Mouse (Mus musculus) lung, postnatal 0 days (tissue): ENCODE data around the gene Npm3. TPM values are rescaled to one million over a fixed set of nuclear protein-coding genes. Genes with fewer than 3 reads are reported as not detected.
A peak's percentile ranks its signal among the peaks of the same experiment; 100 is the strongest.

Experiments
- ATAC-seq: fragments of 200-750 bp; cut with Nextera tagmentation; 2 replicates; pipeline ENCODE4 v1.8.0; 2017; ENCODE audit warnings: moderate library complexity
- DNase-seq: peaks from one replicate; pipeline ENCODE4 v3.0.0-alpha.2; 2016; ENCODE audit warnings: low spot score
- H3K27ac ChIP-seq: fragments of 300-500 bp; sonication (generic); 2 replicates; pipeline ENCODE4 v1.5.1; 2014; ENCODE audit warnings: antibody characterized with exemption, mild to moderate bottlenecking, low read length, mixed read lengths
- H3K27me3 ChIP-seq: fragments of 300-500 bp; sonication (generic); replicated peaks from 2 replicates; pipeline ENCODE4 v1.6.1; 2014; ENCODE audit warnings: low read length, mixed read lengths; ENCODE audit not compliant: insufficient read depth
- H3K36me3 ChIP-seq: fragments of 300-500 bp; sonication (generic); 2 replicates; pipeline ENCODE4 v1.6.1; 2014; ENCODE audit warnings: low read length, mixed read lengths; ENCODE audit not compliant: insufficient read depth
- H3K4me1 ChIP-seq: fragments of 300-500 bp; sonication (generic); 2 replicates; pipeline ENCODE4 v1.6.1; 2014; ENCODE audit warnings: antibody characterized with exemption, low read depth, low read length, mixed read lengths; ENCODE audit not compliant: insufficient read depth
- H3K4me2 ChIP-seq: fragments of 300-500 bp; sonication (generic); replicated peaks from 2 replicates; pipeline ENCODE4 v1.6.1; 2014; ENCODE audit warnings: low read depth, mild to moderate bottlenecking, low read length, moderate library complexity, mixed read lengths
- H3K4me3 ChIP-seq: fragments of 300-500 bp; sonication (generic); 2 replicates; pipeline ENCODE4 v1.5.1; 2014; ENCODE audit warnings: low read depth, low read length
- H3K9ac ChIP-seq: fragments of 300-500 bp; sonication (generic); replicated peaks from 2 replicates; pipeline ENCODE4 v1.6.1; 2014; ENCODE audit warnings: low read depth, mild to moderate bottlenecking
- H3K9me3 ChIP-seq: fragments of 300-500 bp; sonication (generic); 2 replicates; pipeline ENCODE4 v1.6.1; 2016; ENCODE audit warnings: low read length, mixed read lengths
- CTCF ChIP-seq: IDR thresholded peaks from 2 replicates; pipeline ENCODE4 v1.5.1; 2016; ENCODE audit warnings: antibody characterized with exemption, mild to moderate bottlenecking
- EP300 ChIP-seq: IDR thresholded peaks from 2 replicates; pipeline ENCODE4 v1.6.1; 2016; ENCODE audit warnings: antibody characterized with exemption, mild to moderate bottlenecking, control low read depth
- WGBS: fragments of 180-500 bp; shearing (Covaris S2); extraction: QIAGEN DNeasy Blood & Tissue Kit; methylation state at CpG from one replicate; pipeline ENCODE4 v1.1.7; 2014; 5-methylcytosine and 5-hydroxymethylcytosine counted together
- polyA plus RNA-seq: library from polyadenylated mRNA; unstranded; fragments of >200 nt; fragmentation: Nextera tagmentation; extraction: Ambion mirVana; gene quantifications from 2 replicates; pipeline ENCODE4 v1.2.1, GENCODE M21; 2015

Gene Npm3
- polyA plus RNA-seq, 1 experiment from 2014 or later: 7.7 TPM

DNA sequence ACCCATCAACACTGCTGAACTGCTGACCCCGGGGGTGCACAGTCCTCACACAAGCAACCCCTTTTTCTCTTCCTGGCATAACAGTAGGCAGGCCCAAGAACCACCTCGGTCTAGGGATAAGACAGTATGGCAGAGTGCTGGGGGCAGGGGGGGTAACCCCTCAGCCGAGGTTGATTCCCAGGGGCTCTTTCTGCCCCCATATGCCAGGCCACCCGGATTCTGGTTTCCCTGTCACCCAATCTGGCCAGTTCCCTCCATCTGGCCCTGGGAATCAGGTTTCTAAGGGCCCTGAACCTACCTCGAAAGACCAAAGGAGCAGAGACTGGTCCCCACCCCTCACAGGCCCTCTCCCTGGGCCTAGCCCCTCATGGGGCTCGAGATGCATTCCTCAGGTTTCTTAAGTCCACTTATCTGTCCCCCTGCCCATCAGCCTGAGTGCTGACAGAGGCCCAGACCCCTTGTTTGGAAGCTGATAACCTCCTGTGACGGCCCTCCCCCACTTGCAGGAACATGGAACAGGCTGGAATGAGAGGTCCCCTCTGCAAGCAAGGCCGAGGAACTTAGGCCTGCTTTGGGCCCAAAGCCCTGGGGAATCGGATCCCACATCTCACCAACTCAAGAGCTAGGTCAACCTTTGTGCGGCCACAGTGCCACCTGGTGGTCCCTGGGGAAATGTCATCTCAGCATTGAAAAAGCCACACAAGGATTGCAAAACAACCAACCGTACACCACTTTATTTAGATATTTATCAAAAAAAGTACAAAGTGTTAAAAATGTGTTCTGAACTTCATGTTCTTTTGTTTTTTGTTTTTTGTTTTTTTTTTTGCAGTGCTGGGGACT, 2.1 kb downstream of the Npm3 start:
- Histone ChIP-seq H3K27me3 (peaks cover 28% of the 10 kb centered on the region), H3K27ac (no peak overlapping the region), H3K36me3 (peaks cover 9% of the 10 kb centered on the region), H3K4me1 (peaks cover 11% of the 10 kb centered on the region; the same call in 1 of the 2 replicates), H3K4me2 (no peak overlapping the region), H3K4me3 (no peak overlapping the region), H3K9me3 (no peaks in the 10 kb centered on the region), H3K9ac (no peak overlapping the region)
- peak; percentile 89 for TF ChIP-seq CTCF
- peak; percentile 25; the same call in 1 of the 2 replicates for TF ChIP-seq EP300
- ATAC-seq: peak; percentile 21
- 19% methylated on average over 11 of the region's 11 CpGs for WGBS
- peak; percentile 86 for DNase-seq

DNA sequence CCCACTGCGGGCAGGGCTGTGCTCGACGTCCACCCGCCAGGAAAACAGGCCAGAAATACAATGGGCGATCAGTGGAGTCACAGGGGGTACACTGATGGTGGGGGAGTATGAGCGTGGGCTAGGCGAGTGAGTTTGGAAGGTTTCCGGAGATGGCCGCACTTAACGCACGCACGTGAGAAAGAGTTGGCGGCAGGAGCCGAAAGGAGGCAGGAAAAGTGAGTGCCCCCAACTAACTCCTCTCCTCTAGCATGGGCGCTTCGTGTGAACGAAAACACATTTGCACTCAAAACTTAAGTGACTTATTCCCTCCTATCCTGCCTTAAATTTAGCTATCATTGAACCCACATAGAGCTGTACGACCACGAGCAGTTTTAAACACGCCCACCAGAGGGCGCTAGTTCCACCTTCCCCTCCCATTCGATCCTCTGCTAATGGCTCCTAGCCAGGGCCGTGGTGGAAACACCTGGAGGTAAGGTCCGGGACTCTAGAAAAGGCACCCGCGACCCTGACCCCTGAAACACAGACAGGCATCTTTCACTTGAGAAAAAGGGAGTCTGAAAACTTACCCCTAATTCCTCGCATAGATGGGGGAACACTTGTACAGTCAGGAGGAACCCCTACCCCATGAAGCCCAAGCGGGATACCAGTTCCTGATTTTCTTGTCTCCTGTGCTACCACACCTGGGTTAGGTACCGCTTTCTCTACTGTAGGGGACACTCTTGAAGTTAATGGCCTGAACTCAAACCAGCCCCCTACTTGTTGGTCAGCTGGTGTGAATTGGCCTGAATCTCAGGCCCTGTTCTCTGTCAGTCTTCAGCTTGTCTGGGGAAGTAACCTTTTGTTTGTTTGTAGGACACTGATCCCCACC, 3.0 kb downstream of the Npm3 start:
- peak; percentile 71 for DNase-seq
- ATAC-seq: peak; percentile 23; the same call in 1 of the 2 replicates
- Histone ChIP-seq H3K4me3 (no peak overlapping the region), H3K9me3 (no peaks in the 10 kb centered on the region), H3K4me1 (peaks cover 13% of the 10 kb centered on the region; the same call in 1 of the 2 replicates), H3K9ac (no peak overlapping the region), H3K4me2 (no peak overlapping the region), H3K27ac (no peak overlapping the region), H3K36me3 (peaks cover 2% of the 10 kb centered on the region; the same call in 1 of the 2 replicates), H3K27me3 (peaks cover 36% of the 10 kb centered on the region)
- TF ChIP-seq EP300 (no peak), CTCF (peak; percentile 85)
- WGBS: 11% methylated on average over 29 of the region's 29 CpGs

DNA sequence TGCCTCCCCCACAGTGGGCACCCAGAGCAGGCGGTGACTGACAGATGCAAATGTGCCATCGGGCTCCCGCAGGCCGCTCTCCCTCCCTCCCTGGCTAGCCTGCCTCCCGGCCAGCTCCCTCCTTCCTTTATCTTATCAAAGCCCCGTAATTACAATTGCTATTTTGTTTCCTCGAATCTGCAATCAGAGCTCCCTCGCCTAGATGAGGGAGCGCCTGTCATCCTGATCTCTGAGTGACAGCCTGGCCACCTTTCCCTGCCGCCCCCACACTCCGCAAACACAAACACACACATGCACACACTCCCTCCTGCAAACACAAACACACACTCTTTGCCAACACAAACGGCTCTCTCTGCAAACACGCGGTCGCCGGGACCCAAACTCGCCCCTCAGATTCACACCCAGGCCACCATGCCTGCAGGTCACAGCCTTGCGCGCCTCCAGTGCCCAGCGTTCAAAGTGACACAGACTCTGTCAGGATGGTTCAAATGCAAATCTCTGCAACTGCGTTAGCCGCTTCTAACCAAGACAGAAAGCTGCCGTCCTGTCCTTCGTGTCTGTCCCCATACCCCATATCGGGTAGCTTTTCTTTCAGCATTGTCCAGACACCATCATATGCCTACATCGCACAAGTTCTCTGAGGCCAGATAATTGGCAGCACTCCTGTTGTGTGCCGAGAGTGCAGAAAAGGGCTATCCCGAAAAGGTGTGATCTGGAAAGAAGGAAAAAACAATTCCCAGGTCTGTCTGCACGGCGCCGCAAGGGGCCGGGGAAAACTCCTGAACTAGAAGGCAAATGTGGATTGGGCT, 3.8 kb downstream of the Npm3 start:
- no peak overlapping the region for H3K4me3 ChIP-seq
- H3K9ac ChIP-seq: no peak overlapping the region
- H3K4me1 ChIP-seq: peaks cover 13% of the 10 kb centered on the region; the same call in 1 of the 2 replicates

DNA sequence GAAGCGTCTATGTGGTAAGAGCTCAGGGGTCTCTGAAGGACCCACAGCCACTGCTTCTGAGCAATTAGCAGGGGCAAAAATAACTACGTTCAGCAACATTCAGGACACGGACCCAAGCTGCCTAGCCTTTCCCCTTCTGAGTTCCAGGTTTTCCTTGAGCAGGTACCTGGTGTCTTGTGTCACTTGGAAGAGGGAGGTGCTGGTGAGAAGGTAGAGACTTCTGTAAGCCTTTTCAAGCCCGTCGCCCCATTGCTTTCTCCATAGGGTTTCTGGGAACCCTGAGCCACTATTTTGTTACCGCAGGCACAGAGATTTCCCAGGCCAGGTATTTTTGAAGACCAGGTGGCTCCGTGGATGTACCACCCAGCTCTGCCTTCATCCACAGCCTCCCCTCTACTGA, 5.8 kb downstream of the Npm3 start:
- no peak for TF ChIP-seq CTCF
- TF ChIP-seq EP300: no peak
- Histone ChIP-seq H3K4me1 (peaks cover 11% of the 10 kb centered on the region; the same call in 1 of the 2 replicates), H3K9ac (no peak overlapping the region), H3K9me3 (no peaks in the 10 kb centered on the region), H3K36me3 (no peaks in the 10 kb centered on the region), H3K27ac (no peak overlapping the region), H3K27me3 (peaks cover 54% of the 10 kb centered on the region), H3K4me3 (no peak overlapping the region), H3K4me2 (no peak overlapping the region)
- 34% methylated on average over 7 of the region's 7 CpGs for WGBS
- ATAC-seq (no peak), DNase-seq (no peak)

More for the DNA sequence above, 3.8 kb downstream of the Npm3 start:
- ATAC-seq (no peak), DNase-seq (no peak)
- no peak overlapping the region for H3K4me2 ChIP-seq
- peaks cover 39% of the 10 kb centered on the region for H3K27me3 ChIP-seq
- H3K9me3 ChIP-seq: no peaks in the 10 kb centered on the region
- WGBS: 15% methylated on average over 32 of the region's 32 CpGs
- no peak overlapping the region for H3K27ac ChIP-seq
- TF ChIP-seq EP300: no peak
- no peak for TF ChIP-seq CTCF
- H3K36me3 ChIP-seq: no peaks in the 10 kb centered on the region

DNA sequence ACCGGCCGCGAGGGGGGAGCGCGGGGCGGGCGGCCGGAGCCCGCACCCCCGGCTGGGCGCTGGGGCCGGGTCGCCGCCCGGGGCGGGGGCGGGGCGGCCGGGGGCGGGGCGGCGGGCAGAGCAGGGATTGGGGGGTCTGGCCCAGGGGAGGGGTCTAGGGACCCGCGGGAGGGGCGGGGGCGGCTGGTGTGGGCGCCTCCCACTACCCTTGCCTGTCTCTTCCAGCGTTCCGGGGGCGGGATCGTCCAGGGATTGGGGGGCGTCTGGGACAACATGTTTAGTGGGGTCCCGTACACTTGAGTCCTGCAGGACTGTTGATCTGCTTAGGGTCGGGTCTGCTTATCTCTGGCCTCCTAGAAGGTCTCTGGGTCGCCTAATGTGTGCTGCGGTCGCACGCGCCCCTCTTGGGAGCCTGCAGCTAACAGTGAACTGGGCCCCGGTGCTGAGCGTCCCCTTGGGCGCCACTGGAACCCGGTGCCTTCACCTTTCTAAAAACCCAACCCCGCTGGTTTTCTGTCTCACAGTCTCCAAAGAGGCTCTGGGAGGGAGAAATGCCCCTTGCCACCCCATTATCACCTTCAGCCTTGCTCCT, 6.3 kb downstream of the Npm3 start:
- DNase-seq: no peak
- peaks cover 7% of the 10 kb centered on the region; the same call in 1 of the 2 replicates for H3K4me1 ChIP-seq
- H3K9ac ChIP-seq: no peak overlapping the region

More for the DNA sequence above, 6.3 kb downstream of the Npm3 start:
- Histone ChIP-seq H3K27ac (no peak overlapping the region), H3K4me2 (peak overlapping the region; percentile 76), H3K27me3 (peaks cover 58% of the 10 kb centered on the region), H3K9me3 (no peaks in the 10 kb centered on the region), H3K4me3 (peak overlapping the region; percentile 42; the same call in 1 of the 2 replicates), H3K36me3 (no peaks in the 10 kb centered on the region)
- TF ChIP-seq EP300 (no peak), CTCF (no peak)
- no peak for ATAC-seq
- 5% methylated on average over 17 of the region's 44 CpGs for WGBS
